Mouse (Mus musculus) adrenal gland, adult 10 weeks (tissue): ENCODE measurements around the gene Cmtm1. TPM values are rescaled to one million over a fixed set of nuclear protein-coding genes. Genes with fewer than 3 reads are reported as not detected.

Experiments
- polyA plus RNA-seq: library from polyadenylated mRNA; stranded (reverse); fragments of 350-450 nt; fragmentation: Illumina TruSeq; extraction: RNeasy Lipid Tissue Mini Kit (QIAGEN cat#74804); gene quantifications from one replicate; pipeline ENCODE4 v1.2.3, GENCODE M21; 2014; ENCODE audit warnings: low read depth, low replicate concordance

Gene Cmtm1
- polyA plus RNA-seq: not detected

DNA sequence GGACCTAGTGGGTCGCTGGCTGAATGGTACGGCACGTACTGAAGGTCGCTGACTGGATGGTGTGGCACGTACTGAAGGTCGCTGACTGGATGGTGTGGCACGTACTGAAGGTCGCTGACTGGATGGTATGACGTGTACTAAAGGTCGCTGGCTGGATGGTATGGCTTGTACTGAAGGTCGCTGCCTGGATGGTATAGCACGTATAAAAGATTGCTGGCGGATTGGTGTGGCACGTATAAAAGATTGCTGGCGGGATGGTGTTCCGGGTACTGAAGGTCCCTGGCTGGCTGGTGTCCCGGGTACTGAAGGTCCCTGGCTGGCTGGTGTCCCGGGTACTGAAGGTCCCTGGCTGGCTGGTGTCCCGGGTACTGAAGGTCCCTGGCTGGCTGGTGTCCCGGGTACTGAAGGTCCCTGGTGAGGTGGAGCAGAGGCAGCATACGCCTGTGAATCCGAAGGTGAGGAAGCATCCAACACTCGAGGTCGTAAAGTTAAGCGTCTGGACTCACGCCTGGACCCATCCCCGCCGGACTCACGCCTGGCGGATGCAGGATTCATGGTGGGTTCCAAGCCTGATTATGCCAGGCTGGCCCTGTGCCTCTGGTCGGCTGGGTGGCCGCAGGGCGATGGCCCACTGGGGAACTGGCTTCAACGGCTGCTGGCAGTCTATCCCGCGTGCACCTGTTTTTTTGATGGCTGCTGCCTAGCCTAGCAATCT, at the start of gene Cmtm1, which contains the start of gene Gm45711:
Gene Cmtm1, minus strand, starts transcription at position 705 of the 715 bp plus-strand sequence.
Gene Gm45711, minus strand, starts transcription at position 641 of the 715 bp plus-strand sequence.

DNA sequence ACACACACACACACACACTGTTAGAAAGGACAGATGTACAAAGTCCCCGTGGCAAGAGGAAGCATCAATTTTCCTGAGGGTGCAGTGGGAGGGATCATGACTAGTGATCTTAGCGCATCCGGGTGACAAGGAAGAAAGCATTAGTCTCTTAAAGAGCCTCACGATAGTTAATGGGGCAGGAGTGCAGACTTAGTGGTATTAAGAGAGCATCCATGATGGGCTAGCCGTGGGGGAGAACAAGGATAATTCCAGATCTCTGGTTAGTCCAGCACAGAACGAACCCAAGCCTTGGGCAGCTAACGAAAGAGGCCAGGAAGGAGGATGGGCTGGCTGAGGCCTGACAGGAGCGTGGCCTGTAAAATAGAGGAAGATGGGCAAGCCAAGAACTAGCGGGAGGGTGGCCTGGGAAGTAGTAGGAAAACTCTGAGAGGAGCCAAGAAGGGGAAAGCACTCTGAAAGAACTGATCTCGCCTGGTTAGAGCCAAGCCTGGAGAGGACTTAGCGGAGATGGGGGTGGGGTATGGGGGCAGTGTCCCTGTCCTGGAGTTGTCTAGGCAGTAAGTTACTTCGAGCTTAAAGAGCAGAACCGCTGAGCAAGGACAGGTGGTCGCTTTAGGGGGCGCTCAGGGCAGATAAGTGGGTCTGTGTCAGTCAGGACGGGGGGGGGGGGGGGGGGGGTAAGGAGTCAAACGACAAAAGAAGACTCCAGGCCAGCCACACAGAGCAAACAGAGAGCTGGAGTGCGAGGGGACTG, 29.5 kb upstream of the Cmtm1 start, which contains the start of gene Cmtm3:
Gene Cmtm3, plus strand, starts transcription at position 182 of the 754 bp plus-strand sequence.

DNA sequence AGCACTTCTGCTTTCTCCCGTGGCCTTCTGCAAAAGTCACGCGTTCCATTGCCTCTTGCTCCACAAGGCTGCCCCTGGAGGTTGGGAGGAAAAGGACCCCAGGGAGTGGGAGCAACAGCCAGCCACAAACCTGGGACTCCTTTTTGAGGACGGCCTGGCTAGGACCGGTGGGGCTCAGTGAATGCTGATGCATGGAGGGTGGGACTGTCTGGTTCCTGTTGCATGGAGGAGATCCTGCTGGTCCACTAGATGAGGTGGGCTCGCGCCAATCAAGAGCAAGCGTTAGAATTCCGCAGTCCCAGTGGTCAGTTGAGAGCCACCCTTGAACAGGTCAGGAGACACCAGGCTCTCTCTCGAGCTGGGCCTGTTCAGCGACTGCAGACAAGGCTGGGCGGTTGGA, 12.0 kb upstream of the Cmtm1 start, which contains the start of gene Cmtm2b:
Gene Cmtm2b, plus strand, starts transcription at position 301 of the 400 bp plus-strand sequence.

DNA sequence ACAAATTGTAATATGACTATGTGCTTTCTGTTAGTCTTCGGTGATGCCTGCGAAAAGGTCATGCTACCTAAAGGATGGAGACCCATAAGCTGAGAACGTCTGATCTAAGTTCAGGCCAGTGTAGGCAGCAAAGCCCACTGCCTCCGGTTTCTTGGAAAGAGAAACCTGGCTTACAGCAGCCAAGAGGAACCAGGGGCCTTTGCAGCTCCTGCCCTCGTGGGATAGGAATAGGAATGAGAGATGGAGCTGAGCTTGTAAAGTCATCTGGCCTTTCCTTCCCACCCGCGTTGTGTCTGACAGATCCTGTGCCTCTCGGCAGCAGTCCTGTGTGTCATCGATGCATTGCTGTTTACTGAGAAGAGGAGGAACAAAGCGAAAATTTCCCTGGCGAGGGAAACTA, 11.3 kb upstream of the Cmtm1 start, which contains the start of gene Gm11020:
Gene Gm11020, plus strand, starts transcription at position 301 of the 400 bp plus-strand sequence.

DNA sequence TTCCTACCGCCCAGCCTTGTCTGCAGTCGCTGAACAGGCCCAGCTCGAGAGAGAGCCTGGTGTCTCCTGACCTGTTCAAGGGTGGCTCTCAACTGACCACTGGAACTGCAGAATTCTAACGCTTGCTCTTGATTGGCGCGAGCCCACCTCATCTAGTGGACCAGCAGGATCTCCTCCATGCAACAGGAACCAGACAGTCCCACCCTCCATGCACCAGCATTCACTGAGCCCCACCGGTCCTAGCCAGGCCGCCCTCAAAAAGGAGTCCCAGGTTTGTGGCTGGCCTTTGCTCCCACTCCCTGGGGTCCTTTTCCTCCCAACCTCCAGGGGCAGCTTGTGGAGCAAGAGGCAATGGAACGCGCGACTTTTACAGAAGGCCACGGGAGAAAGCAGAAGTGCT, 16.9 kb downstream of the Cmtm1 start, which contains the start of gene Cmtm2a:
Gene Cmtm2a, minus strand, starts transcription at position 101 of the 400 bp plus-strand sequence.

DNA sequence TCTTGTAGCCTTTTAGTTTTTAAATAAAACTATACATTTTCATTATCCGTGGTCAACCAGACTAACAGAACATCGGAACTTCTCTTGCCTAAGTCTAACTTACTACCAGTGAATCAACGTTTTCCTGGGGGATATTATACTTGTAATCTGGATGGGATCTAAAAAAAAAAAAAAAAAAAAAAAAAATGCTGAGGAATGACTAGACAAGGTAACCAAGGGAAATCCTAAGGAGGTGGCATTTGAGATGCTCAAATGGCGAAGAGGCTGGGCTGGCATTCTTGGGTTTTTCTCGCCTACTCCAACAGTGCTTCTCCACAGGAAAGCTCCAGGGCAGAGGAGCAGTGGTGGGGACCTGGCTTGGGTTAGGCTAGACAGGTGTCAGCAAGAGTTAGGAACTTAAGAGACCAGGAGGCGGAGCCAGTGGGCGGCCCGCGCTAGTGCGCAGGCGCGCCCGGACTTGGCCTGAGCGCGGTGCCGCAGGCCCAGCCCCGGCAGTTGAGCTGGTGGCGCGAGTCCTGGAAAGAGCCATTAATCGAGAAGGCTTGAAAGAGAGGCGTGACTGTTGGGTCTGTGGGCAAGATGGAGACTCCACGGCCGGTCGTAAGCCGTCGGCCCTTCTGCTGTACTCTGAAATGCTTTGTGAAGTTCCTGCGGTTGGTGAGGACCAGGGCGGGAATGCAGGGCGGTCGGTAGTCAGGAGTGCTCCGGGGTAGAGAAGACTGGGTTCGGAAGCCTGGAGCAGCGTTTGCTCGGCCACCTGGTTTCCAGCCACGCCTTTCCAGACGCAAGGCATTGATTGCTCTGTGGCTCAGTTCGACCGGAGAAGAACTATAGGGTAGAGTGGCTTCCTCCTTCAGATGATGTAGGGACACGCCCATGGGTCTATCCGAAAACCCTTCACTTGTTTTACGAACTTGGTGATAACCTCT, 59.2 kb downstream of the Cmtm1 start, which contains the start of gene Cklf:
Gene Cklf, plus strand, starts transcription at position 423 of the 929 bp plus-strand sequence.

DNA sequence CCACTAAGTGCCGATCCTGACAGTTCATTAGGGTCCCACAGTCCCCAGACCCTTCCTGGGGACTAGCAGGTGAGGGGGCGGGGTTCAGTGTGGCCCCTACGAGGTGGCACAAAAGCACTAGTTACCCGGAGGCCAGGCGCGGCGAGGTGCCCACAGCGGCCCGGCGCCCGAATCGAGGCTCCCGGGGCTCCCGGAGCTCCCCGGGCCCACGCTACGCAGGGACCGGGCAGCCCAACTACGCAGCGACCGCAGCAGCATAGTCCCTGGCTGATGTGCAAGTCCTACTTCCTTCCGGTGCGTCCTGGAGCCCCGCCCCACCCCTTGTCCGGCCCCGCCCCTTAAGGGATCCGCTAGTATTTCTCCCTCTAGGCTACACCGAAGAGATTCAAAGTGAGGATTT, 61.7 kb downstream of the Cmtm1 start, which contains the start of gene Tk2:
Gene Tk2, minus strand, starts transcription at position 283 of the 400 bp plus-strand sequence.

Other genes with a start within 250 kb of the Cmtm1 start
- 20.8 TPM for gene Cdh5, start 208.5 kb downstream of the Cmtm1 start, polyA plus RNA-seq
- 2.3 TPM for gene Bean1, start 139.7 kb downstream of the Cmtm1 start, polyA plus RNA-seq
- gene Tk2, start 61.6 kb downstream of the Cmtm1 start, polyA plus RNA-seq: 45.3 TPM
- 80.8 TPM for gene Cklf, start 59.3 kb downstream of the Cmtm1 start, polyA plus RNA-seq
- 2.9 TPM for gene Cmtm2a, start 17.0 kb downstream of the Cmtm1 start, polyA plus RNA-seq
- gene Gm45711, start 64 bp downstream of the Cmtm1 start, polyA plus RNA-seq: not detected
- not detected for gene Gm11020, start 11.4 kb upstream of the Cmtm1 start, polyA plus RNA-seq
- not detected for gene Cmtm2b, start 12.1 kb upstream of the Cmtm1 start, polyA plus RNA-seq
- gene Cmtm3, start 29.3 kb upstream of the Cmtm1 start, polyA plus RNA-seq: 29.0 TPM
- 65.8 TPM for gene Cmtm4, start 85.7 kb upstream of the Cmtm1 start, polyA plus RNA-seq
- 123 TPM for gene Dync1li2, start 132.9 kb upstream of the Cmtm1 start, polyA plus RNA-seq
- gene Terb1, start 199.8 kb upstream of the Cmtm1 start, polyA plus RNA-seq: 0.23 TPM
- 373 TPM for gene Nae1, start 224.5 kb upstream of the Cmtm1 start, polyA plus RNA-seq
- gene Car7, start 224.5 kb upstream of the Cmtm1 start, polyA plus RNA-seq: not detected